Mouse (Mus musculus): ENCODE results near the gene Pbx2. TPM values are rescaled to one million over a fixed set of nuclear protein-coding genes. Genes with fewer than 3 reads are reported as not detected.
A peak's percentile ranks its signal among the peaks of the same experiment; 100 is the strongest.

Gene Pbx2
- total RNA-seq, 2 experiments from 2014 or later = 66.9 to 69.5 TPM

GRCm38 (mm10) chr17:34629796-34630603 is 38.9 kb downstream of the Pbx2 start:
- H3K27ac ChIP-seq = peak overlapping the region; percentile 99
- TF ChIP-seq CTCF (conservative IDR thresholded peaks at IDR 0.05) = no peak
- H3K4me3 ChIP-seq = peak overlapping the region; percentile 67
- DNase-seq (ENCODE audit: low spot score in 2 of 2) = no peak

GRCm38 (mm10) chr17:34630761-34631301 is 39.8 kb downstream of the Pbx2 start:
- peak overlapping the region; percentile 99 for H3K27ac ChIP-seq
- no peak for TF ChIP-seq CTCF (conservative IDR thresholded peaks at IDR 0.05)

GRCm38 (mm10) chr17:34631647-34632046 is 40.6 kb downstream of the Pbx2 start:
- TF ChIP-seq CTCF (conservative IDR thresholded peaks at IDR 0.05) = no peak
- Histone ChIP-seq H3K27ac (peak overlapping the region; percentile 99), H3K4me3 (peak overlapping the region; percentile 67)
- no peak for DNase-seq (ENCODE audit: low spot score in 2 of 2)

More at GRCm38 (mm10) chr17:34630761-34631301, 39.8 kb downstream of the Pbx2 start:
- peak overlapping the region; percentile 67 for H3K4me3 ChIP-seq
- no peak for DNase-seq (ENCODE audit: low spot score in 2 of 2)

GRCm38 (mm10) chr17:34632261-34632691 is 41.2 kb downstream of the Pbx2 start:
- Histone ChIP-seq H3K4me3 (peak overlapping the region; percentile 67), H3K27ac (peak overlapping the region; percentile 99)
- TF ChIP-seq CTCF (conservative IDR thresholded peaks at IDR 0.05) = no peak
- peak; percentile 87 to 94 for DNase-seq (ENCODE audit: low spot score in 2 of 2)

GRCm38 (mm10) chr17:34635671-34636070 is 44.6 kb downstream of the Pbx2 start:
- Histone ChIP-seq H3K4me3 (no peak overlapping the region), H3K27ac (no peak overlapping the region)
- DNase-seq (ENCODE audit: low spot score in 2 of 2) = no peak
- no peak for TF ChIP-seq CTCF (conservative IDR thresholded peaks at IDR 0.05)

GRCm38 (mm10) chr17:34637459-34637858 is 46.4 kb downstream of the Pbx2 start:
- Histone ChIP-seq H3K27ac (peak overlapping the region; percentile 33; the same call in 1 of the 2 replicates), H3K4me3 (no peak overlapping the region)
- no peak for TF ChIP-seq CTCF (conservative IDR thresholded peaks at IDR 0.05)
- DNase-seq (ENCODE audit: low spot score in 2 of 2) = no peak

- no peak for DNase-seq (ENCODE audit: low spot score in 2 of 2)
- Histone ChIP-seq H3K4me3 (no peak overlapping the region), H3K27ac (peak overlapping the region; percentile 93)
- no peak for TF ChIP-seq CTCF (conservative IDR thresholded peaks at IDR 0.05)
Measured at GRCm38 (mm10) chr17:34639461-34640255, 48.6 kb downstream of the Pbx2 start.

- DNase-seq (ENCODE audit: low spot score in 2 of 2) = no peak
- H3K4me3 ChIP-seq = no peak overlapping the region
- H3K27ac ChIP-seq = peak overlapping the region; percentile 93
- TF ChIP-seq CTCF (conservative IDR thresholded peaks at IDR 0.05) = peak; percentile 31
Measured at GRCm38 (mm10) chr17:34640778-34641601, 49.9 kb downstream of the Pbx2 start.

- TF ChIP-seq CTCF (conservative IDR thresholded peaks at IDR 0.05) = no peak
- Histone ChIP-seq H3K27ac (peak overlapping the region; percentile 93), H3K4me3 (no peak overlapping the region)
- no peak for DNase-seq (ENCODE audit: low spot score in 2 of 2)
Measured at GRCm38 (mm10) chr17:34641945-34642344, 50.9 kb downstream of the Pbx2 start.

GRCm38 (mm10) chr17:34643379-34643778 is 52.3 kb downstream of the Pbx2 start:
- H3K4me3 ChIP-seq = no peak overlapping the region
- no peak overlapping the region for H3K27ac ChIP-seq
- TF ChIP-seq CTCF (conservative IDR thresholded peaks at IDR 0.05) = no peak
- DNase-seq (ENCODE audit: low spot score in 2 of 2) = no peak

GRCm38 (mm10) chr17:34643944-34644343 is 52.9 kb downstream of the Pbx2 start:
- no peak overlapping the region for H3K4me3 ChIP-seq
- DNase-seq (ENCODE audit: low spot score in 2 of 2) = no peak
- H3K27ac ChIP-seq = peak overlapping the region; percentile 91
- no peak for TF ChIP-seq CTCF (conservative IDR thresholded peaks at IDR 0.05)

- peak within 1 kb of the TSS; percentile 91 for H3K27ac ChIP-seq
- DNase-seq (ENCODE audit: low spot score in 2 of 2) = peak; percentile 98
- H3K4me3 ChIP-seq = peak within 1 kb of the TSS; percentile 76
- TF ChIP-seq CTCF (conservative IDR thresholded peaks at IDR 0.05) = no peak
Measured at GRCm38 (mm10) chr17:34644608-34645007, 53.5 kb downstream of the Pbx2 start, which contains the start of gene Fkbpl. Fkbpl (plus strand) TSS chr17:34644764.
